Mouse (Mus musculus) spleen, postnatal 14 days (tissue): ENCODE results near the gene Mrpl24.

Experiments
- DNase-seq, 2 experiments: peaks; one replicate each; pipeline ENCODE4 v3.0.0; 2021 to 2022; ENCODE audit warnings: low spot score in 2 of 2

The Mrpl24 gene

GRCm38 (mm10) chr3:87910573-87911141, 8.6 kb upstream of the Mrpl24 start:
- DNase-seq = no peak

- DNase-seq = no peak
Measured at GRCm38 (mm10) chr3:87913491-87913890, 5.8 kb upstream of the Mrpl24 start.

GRCm38 (mm10) chr3:87913891-87914290, 5.4 kb upstream of the Mrpl24 start:
- DNase-seq = no peak

GRCm38 (mm10) chr3:87916990-87917389, 2.3 kb upstream of the Mrpl24 start:
- no peak for DNase-seq

GRCm38 (mm10) chr3:87918551-87918950, 755 bp upstream of the Mrpl24 start:
- DNase-seq = no peak

GRCm38 (mm10) chr3:87920270-87920943, 1.1 kb downstream of the Mrpl24 start:
- DNase-seq = no peak

- DNase-seq = no peak
Measured at GRCm38 (mm10) chr3:87924996-87925395, 5.7 kb downstream of the Mrpl24 start.

GRCm38 (mm10) chr3:87927452-87927851, 8.1 kb downstream of the Mrpl24 start:
- DNase-seq = no peak

GRCm38 (mm10) chr3:87929341-87930077, 10.2 kb downstream of the Mrpl24 start:
- DNase-seq = no peak

- DNase-seq = peak; percentile 86 to 90
Measured at GRCm38 (mm10) chr3:87930078-87930795, 10.9 kb downstream of the Mrpl24 start, which contains the start of the genes Isg20l2 and Rrnad1. TSS of gene Isg20l2 (plus strand) at chr3:87930314. TSS of gene Rrnad1 (minus strand) at chr3:87930717.

GRCm38 (mm10) chr3:87934026-87934425, 14.7 kb downstream of the Mrpl24 start:
- DNase-seq = no peak

GRCm38 (mm10) chr3:87934501-87934900, 15.2 kb downstream of the Mrpl24 start:
- no peak for DNase-seq

GRCm38 (mm10) chr3:87935201-87935600, 15.9 kb downstream of the Mrpl24 start:
- no peak for DNase-seq

- peak; percentile 31 to 63 for DNase-seq
Measured at GRCm38 (mm10) chr3:87935776-87936175, 16.5 kb downstream of the Mrpl24 start.

GRCm38 (mm10) chr3:87940611-87941010, 21.3 kb downstream of the Mrpl24 start:
- no peak for DNase-seq

GRCm38 (mm10) chr3:87942471-87942870, 23.2 kb downstream of the Mrpl24 start:
- no peak for DNase-seq

GRCm38 (mm10) chr3:87943586-87943985, 24.3 kb downstream of the Mrpl24 start:
- DNase-seq = no peak

- DNase-seq = no peak
Measured at GRCm38 (mm10) chr3:87944838-87945600, 25.7 kb downstream of the Mrpl24 start.

- DNase-seq = no peak
Measured at GRCm38 (mm10) chr3:87945781-87946540, 26.7 kb downstream of the Mrpl24 start.

GRCm38 (mm10) chr3:87946541-87946860, 27.2 kb downstream of the Mrpl24 start:
- no peak for DNase-seq
